Mouse (Mus musculus) liver, adult 2 months (tissue): ENCODE data around the gene Per2.

Experiments
- CTCF ChIP-seq: fragments of 200-500 bp; IDR thresholded peaks from 2 replicates; pipeline ENCODE4 v1.5.1; 2011; ENCODE audit warnings: low read depth, low read length, control low read depth
- POLR2A ChIP-seq: fragments of 200-500 bp; IDR thresholded peaks from 2 replicates; pipeline ENCODE4 v1.6.1; 2011; ENCODE audit warnings: low read length, control low read depth; ENCODE audit not compliant: insufficient read depth; ENCODE audit errors: extremely low read depth

DNA sequence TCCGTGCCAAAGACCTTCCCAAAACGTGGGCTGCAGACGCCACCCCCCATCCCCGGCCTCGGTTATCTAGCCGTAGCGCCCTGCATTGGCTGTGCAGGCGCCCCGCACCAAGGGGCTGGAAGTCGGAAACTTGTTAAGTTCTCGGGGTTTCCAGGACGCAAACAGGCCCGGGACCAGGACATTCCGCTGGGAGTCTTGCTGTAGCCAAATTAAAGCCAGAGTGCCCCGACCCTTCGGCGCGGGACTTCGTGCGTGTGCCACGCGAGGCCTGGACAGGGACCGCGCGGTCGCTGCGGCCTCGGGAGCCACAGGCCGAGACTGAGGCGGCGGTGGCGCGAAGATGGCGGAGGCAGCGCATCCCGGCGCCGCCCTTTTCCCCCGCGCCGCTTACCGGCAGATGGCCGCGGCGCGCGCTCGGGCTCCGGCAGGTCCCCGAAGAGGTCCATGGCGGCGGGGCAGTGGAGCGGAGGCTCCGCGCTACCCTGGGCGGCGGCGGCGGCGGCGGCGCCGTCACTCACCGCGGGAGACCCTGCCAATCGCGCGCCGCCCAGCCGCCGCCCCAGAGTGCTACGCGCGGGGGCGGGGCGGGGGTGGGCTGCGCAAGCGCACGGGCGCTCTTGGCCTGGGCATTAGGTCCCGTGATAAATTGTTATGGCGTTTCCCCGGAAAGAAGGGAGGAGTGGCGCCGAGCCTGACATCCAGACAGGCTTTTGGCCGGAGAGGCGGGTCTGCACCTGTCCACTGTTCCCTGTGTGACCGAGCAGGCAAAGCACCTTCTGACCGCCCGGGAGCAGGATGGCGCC is 60.7 kb downstream of the Per2 start, which contains the start of gene Ilkap:
- TF ChIP-seq CTCF (no peak), POLR2A (0 out of 2 replicates have a peak, but pooled peaks have one; percentile 35)
